Mouse (Mus musculus) CH12.LX (cell line): ENCODE measurements at regions not wholly inside any gene's neighbourhood (a gene's known extent, or its start where the extent isn't known, plus 50 kb on each side); places are given as distances from the start of the nearest gene placed in this dataset.
A peak's percentile ranks its signal among the peaks of the same experiment; 100 is the strongest.

Experiments
- DNase-seq: peaks from one replicate; pipeline ENCODE4 v3.0.0-alpha.2; 2013; ENCODE audit errors: extremely low read depth
- H3K27ac ChIP-seq: 2 replicates; pipeline ENCODE4 v1.5.1; 2012; ENCODE audit warnings: low read depth, mild to moderate bottlenecking, control low read depth, moderate library complexity; ENCODE audit not compliant: insufficient read depth
- H3K27me3 ChIP-seq: replicated peaks from 2 replicates; pipeline ENCODE3; 2012; ENCODE audit warnings: inconsistent platforms
- H3K36me3 ChIP-seq, 2 experiments: replicated peaks in 1 of 2; 2 replicates each; pipeline versions ENCODE3 to v1.6.1; 2012; ENCODE audit warnings: inconsistent platforms in 1 of 2, low read length in 1 of 2, mild to moderate bottlenecking in 1 of 2, mixed read lengths in 1 of 2, moderate library complexity in 1 of 2; ENCODE audit not compliant: control insufficient read depth in 1 of 2, insufficient read depth in 1 of 2
- H3K4me1 ChIP-seq, 2 experiments: 2 replicates each; pipeline ENCODE4 v1.6.1; 2012; ENCODE audit warnings: inconsistent platforms in 1 of 2, moderate library complexity in 1 of 2; ENCODE audit not compliant: insufficient read depth in 2 of 2, control insufficient read depth in 1 of 2
- H3K4me2 ChIP-seq: 2 replicates; pipeline ENCODE4 v1.6.1; 2012; ENCODE audit warnings: low read depth, mild to moderate bottlenecking, control low read depth; ENCODE audit not compliant: poor library complexity, insufficient read depth, severe bottlenecking
- H3K4me3 ChIP-seq, 3 experiments: fragments of 150-350 bp in 1 of 3; sonication (generic) in 1 of 3; replicated peaks in 1 of 3; 2 replicates each; pipeline versions ENCODE3 to v1.5.1; 2011 to 2012; ENCODE audit warnings: low read depth in 2 of 3, low read length in 2 of 3, mild to moderate bottlenecking in 2 of 3, moderate library complexity in 2 of 3, control low read depth in 1 of 3, improper control_type of control experiment in 1 of 3, inconsistent platforms in 1 of 3, mixed read lengths in 1 of 3; ENCODE audit not compliant: poor library complexity in 1 of 3
- H3K79me2 ChIP-seq: replicated peaks from 2 replicates; pipeline ENCODE4 v1.6.1; 2012; ENCODE audit warnings: mild to moderate bottlenecking, moderate library complexity; ENCODE audit not compliant: control insufficient read depth, poor library complexity, insufficient read depth, severe bottlenecking; ENCODE audit errors: extremely low read depth
- H3K9ac ChIP-seq: 2 replicates; pipeline ENCODE4 v1.6.1; 2012; ENCODE audit warnings: low read depth, mild to moderate bottlenecking, control low read depth, moderate library complexity; ENCODE audit not compliant: insufficient read depth
- H3K9me3 ChIP-seq: replicated peaks from 2 replicates; pipeline ENCODE3; 2012; ENCODE audit warnings: low read length, inconsistent platforms, mixed read lengths
- CTCF ChIP-seq, 2 experiments: IDR thresholded peaks in 1 of 2; conservative IDR thresholded peaks in 1 of 2; 2 replicates each; pipeline ENCODE4 v1.5.1; 2011 to 2012; ENCODE audit warnings: low read depth in 2 of 2, low read length in 2 of 2, improper control_type of control experiment in 1 of 2, inconsistent platforms in 1 of 2, mild to moderate bottlenecking in 1 of 2, moderate library complexity in 1 of 2
- HCFC1 ChIP-seq: IDR thresholded peaks from 2 replicates; pipeline ENCODE4 v1.6.1; 2012; ENCODE audit warnings: low read depth, mild to moderate bottlenecking, inconsistent platforms, low read length, improper control_type of control experiment
- KAT2A ChIP-seq: IDR thresholded peaks from 2 replicates; pipeline ENCODE4 v1.6.1; 2012; ENCODE audit warnings: low read length, improper control_type of control experiment, inconsistent platforms; ENCODE audit not compliant: insufficient replicate concordance
- MXI1 ChIP-seq: IDR thresholded peaks from 2 replicates; pipeline ENCODE4 v1.6.1; 2011; ENCODE audit warnings: mild to moderate bottlenecking, low read depth, low read length, improper control_type of control experiment
- PAX5 ChIP-seq: IDR thresholded peaks from 2 replicates; pipeline ENCODE4 v1.6.1; 2012; ENCODE audit warnings: low read length, inconsistent platforms, mixed read lengths
- RAD21 ChIP-seq: IDR thresholded peaks from 2 replicates; pipeline ENCODE4 v1.6.1; 2011; ENCODE audit warnings: low read depth, mild to moderate bottlenecking, low read length, improper control_type of control experiment, moderate library complexity
- SMC3 ChIP-seq: IDR thresholded peaks from 2 replicates; pipeline ENCODE4 v1.6.1; 2011; ENCODE audit warnings: low read depth, low read length, improper control_type of control experiment
- ZMIZ1 ChIP-seq: IDR thresholded peaks from 2 replicates; pipeline ENCODE4 v1.6.1; 2012; ENCODE audit warnings: low read depth, mild to moderate bottlenecking, inconsistent platforms, low read length, improper control_type of control experiment
- ZNF384 ChIP-seq: IDR thresholded peaks from 2 replicates; pipeline ENCODE4 v1.6.1; 2012; ENCODE audit warnings: low read depth, low read length, improper control_type of control experiment, inconsistent platforms
- dilution Hi-C: fragments of 300-500 bp; cut with MboI; formaldehyde crosslinking; loops from 2 replicates; pipeline ENCODE4 v1.14.3; 2020; ENCODE audit warnings: low sequenced_read_pairs; ENCODE audit not compliant: extremely low pct_unique_long_range_greater_than_20kb, extremely low pct_ligation_motif_present
- in situ Hi-C: fragments of 300-500 bp; cut with MboI; formaldehyde crosslinking; loops from 3 replicates; pipeline ENCODE4 v1.14.3; 2019; ENCODE audit warnings: low sequenced_read_pairs, low pct_ligation_motif_present, low pct_unique_long_range_greater_than_20kb, mixed read lengths

- Histone ChIP-seq H3K27me3 (no peaks in the 10 kb centered on the region), H3K27ac (no peak overlapping the region), H3K4me3 (no peak overlapping the region), H3K4me2 (no peak overlapping the region), H3K9me3 (no peaks in the 10 kb centered on the region), H3K36me3 (no peaks in the 10 kb centered on the region), H3K4me1 (peaks cover 0 to 5% of the 10 kb centered on the region in 2 experiments; a peak in 2 of 4 replicates), H3K79me2 (no peaks in the 10 kb centered on the region), H3K9ac (no peak overlapping the region)
- peak; percentile 3 for DNase-seq
- in situ Hi-C loops (no loop called here), dilution Hi-C loops (no loop called here)
- TF ChIP-seq ZMIZ1 (no peak), MXI1 (no peak), HCFC1 (no peak), SMC3 (no peak), PAX5 (no peak)
Measured at GRCm38 (mm10) chr3:23457720-23458119, 1381.3 kb downstream of the Tbl1xr1 start.

GRCm38 (mm10) chr3:23499889-23500288, 1423.4 kb downstream of the Tbl1xr1 start:
- DNase-seq, result no peak
- H3K9ac ChIP-seq, result no peak overlapping the region
- no peaks in the 10 kb centered on the region for H3K79me2 ChIP-seq
- dilution Hi-C loops (no loop called here), in situ Hi-C loops (no loop called here)
- no peaks in the 10 kb centered on the region for H3K36me3 ChIP-seq
- H3K9me3 ChIP-seq, result no peaks in the 10 kb centered on the region
- H3K27ac ChIP-seq, result no peak overlapping the region
- no peaks in the 10 kb centered on the region for H3K27me3 ChIP-seq
- H3K4me1 ChIP-seq, result no peaks in the 10 kb centered on the region
- TF ChIP-seq RAD21 (peak; percentile 29), ZMIZ1 (no peak), KAT2A (no peak), CTCF (conservative IDR thresholded peaks at IDR 0.05 in 1 of 2, IDR thresholded peaks at IDR 0.05 in 1 of 2; ENCODE audit: low read depth in 2 of 2, low read length in 2 of 2) (peak in 1 of 2 experiments; percentile 37; a peak in 2 of 4 replicates)
- no peak overlapping the region for H3K4me2 ChIP-seq
- H3K4me3 ChIP-seq, result no peak overlapping the region

- Histone ChIP-seq H3K36me3 (no peaks in the 10 kb centered on the region), H3K4me1 (no peaks in the 10 kb centered on the region), H3K27me3 (no peaks in the 10 kb centered on the region), H3K4me2 (no peak overlapping the region), H3K9ac (no peak overlapping the region), H3K27ac (no peak overlapping the region), H3K4me3 (no peak overlapping the region), H3K9me3 (no peaks in the 10 kb centered on the region), H3K79me2 (no peaks in the 10 kb centered on the region)
- peak; percentile 30 for TF ChIP-seq RAD21
- TF ChIP-seq CTCF (conservative IDR thresholded peaks at IDR 0.05 in 1 of 2, IDR thresholded peaks at IDR 0.05 in 1 of 2; ENCODE audit: low read depth in 2 of 2, low read length in 2 of 2), result peak in 1 of 2 experiments; percentile 97; a peak in 2 of 4 replicates
- peak; percentile 37 for TF ChIP-seq SMC3
- no peak for TF ChIP-seq ZNF384
- dilution Hi-C loops, result no loop called here
- DNase-seq, result peak; percentile 15
- in situ Hi-C loops, result no loop called here
Measured at GRCm38 (mm10) chr3:23547546-23547945, 1471.1 kb downstream of the Tbl1xr1 start.
